Comparison of ENCODE assay signal across 9 mouse cellular contexts in genomic region chr1:38358797-38359349, GRCm38 (mm10).
DNase-seq lines count a peak whose midpoint lies in the region; ATAC-seq lines count a peak whose summit lies in the region.
"Had no signal": no experiment of that assay in that cellular context is flagged by ENCODE, and none has a peak within 500 bp of the region (broad histone marks: within the 10 kb centered on the region; RNA-seq: fewer than 3 reads in every experiment).

No protein-coding gene starts in this region.

- peak; percentile 96 for ATAC-seq in frontal cortex, adult (ENCODE audit: low TSS enrichment)
- ATAC-seq in stomach, embryonic 14.5 days (ENCODE audit: insufficient number of reproducible peaks, insufficient read depth, low FRiP score, low read depth): 0 out of 2 replicates have a peak, but pooled peaks have one; percentile 28

- peak; percentile 43 to 48 for DNase-seq in heart, adult 18-20 months
- no peak for DNase-seq in heart, adult 8-10 months (ENCODE audit: low spot score)
- DNase-seq in R1 (ENCODE audit: low read depth, low spot score): peak; percentile 4
- peak; percentile 59 to 61 for DNase-seq in layer of hippocampus, postnatal 10 days (ENCODE audit: low spot score in 2 of 2)
- DNase-seq in adrenal gland, adult 18-20 months (ENCODE audit: low spot score in 2 of 2): no peak
- no peak for DNase-seq in urinary bladder, adult 2 months (ENCODE audit: low spot score)

- peak overlapping the region; percentile 56; the same call in 1 of the 2 replicates for H3K27ac ChIP-seq in stomach, embryonic 14.5 days (ENCODE audit: low read length)

- H3K27me3 ChIP-seq in stomach, embryonic 14.5 days (ENCODE audit: control insufficient read depth, insufficient read depth, low read length): no peaks in the 10 kb centered on the region

- no peak overlapping the region for H3K4me3 ChIP-seq in stomach, embryonic 14.5 days (ENCODE audit: low read depth, low read length)
- H3K4me3 ChIP-seq: myocyte had no signal

- no peak overlapping the region for H3K4me2 ChIP-seq in stomach, embryonic 14.5 days (replicated peaks; ENCODE audit: low read depth, low read length)

- peaks cover 18% of the 10 kb centered on the region; the same call in 1 of the 2 replicates for H3K4me1 ChIP-seq in stomach, embryonic 14.5 days (ENCODE audit: control insufficient read depth, insufficient read depth, low read length)

- no peak overlapping the region for H3K9ac ChIP-seq in stomach, embryonic 14.5 days (replicated peaks; ENCODE audit: low read depth, low read length)

- H3K36me3 ChIP-seq in stomach, embryonic 14.5 days (ENCODE audit: control insufficient read depth, insufficient read depth, low read length): no peaks in the 10 kb centered on the region

- H3K9me3 ChIP-seq in stomach, embryonic 14.5 days (ENCODE audit: control insufficient read depth, low read depth, low read length): no peaks in the 10 kb centered on the region

- WGBS in stomach, embryonic 14.5 days: 82% methylated on average over 26 of the region's 26 CpGs

Comparison
In these comparisons a context has a peak if more than half of its experiments do, and no peak if none do; other contexts are left out.
1. DNase-seq: peak in heart, adult 18-20 months (2 of 2), R1 (single experiment) and layer of hippocampus, postnatal 10 days (2 of 2); none in heart, adult 8-10 months (single experiment), adrenal gland, adult 18-20 months (0 of 2) and urinary bladder, adult 2 months (single experiment).